Mouse (Mus musculus) kidney, adult 2 months (tissue): Measurements from ENCODE around the gene Gm10837. TPM values are rescaled to one million over a fixed set of nuclear protein-coding genes. Genes with fewer than 3 reads are reported as not detected.
"Not testable (repeated sequence)": the region's sequence is repeated elsewhere in the genome, so short reads cannot be mapped to it uniquely, and the experiment has no call there.

ENCODE experiments used
- DNase-seq: peaks from one replicate; pipeline ENCODE4 v3.0.0; 2021
- H3K27ac ChIP-seq: fragments of 200-500 bp; 2 replicates; pipeline ENCODE4 v1.5.1; 2012; ENCODE audit warnings: low read depth, low read length, control low read depth, inconsistent platforms; ENCODE audit not compliant: insufficient read depth
- H3K27me3 ChIP-seq: fragments of 200-500 bp; replicated peaks from 2 replicates; pipeline ENCODE4 v1.6.1; 2012; ENCODE audit warnings: mild to moderate bottlenecking, moderate library complexity, low read length, inconsistent platforms; ENCODE audit not compliant: control insufficient read depth, insufficient read depth
- H3K36me3 ChIP-seq: fragments of 200-500 bp; 2 replicates; pipeline ENCODE4 v1.6.1; 2012; ENCODE audit warnings: mild to moderate bottlenecking, moderate library complexity, low read length, inconsistent platforms; ENCODE audit not compliant: control insufficient read depth, insufficient read depth
- H3K4me1 ChIP-seq: fragments of 200-500 bp; 2 replicates; pipeline ENCODE4 v1.6.1; 2011; ENCODE audit warnings: low read length; ENCODE audit not compliant: control insufficient read depth, insufficient read depth
- H3K4me3 ChIP-seq: fragments of 200-500 bp; 2 replicates; pipeline ENCODE4 v1.5.1; 2011; ENCODE audit warnings: mild to moderate bottlenecking, low read depth, low read length, control low read depth; ENCODE audit not compliant: insufficient read depth
- CTCF ChIP-seq: fragments of 200-500 bp; conservative IDR thresholded peaks from 2 replicates; pipeline ENCODE4 v1.5.1; 2011; ENCODE audit warnings: low read depth, mild to moderate bottlenecking, control low read depth, low read length, moderate library complexity, mixed read lengths; ENCODE audit not compliant: insufficient read depth, insufficient read length
- POLR2A ChIP-seq: fragments of 200-500 bp; IDR thresholded peaks from one replicate; pipeline ENCODE4 v1.6.1; 2011; ENCODE audit warnings: low read depth, low read length, control low read depth
- WGBS: fragments of 180-500 bp; shearing (Covaris S2); methylation state at CpG from one replicate; pipeline ENCODE4 v1.1.7; 2018; 5-methylcytosine and 5-hydroxymethylcytosine counted together
- polyA plus RNA-seq: library from polyadenylated mRNA; depleted of rRNA; stranded (reverse); fragments of >200 nt; gene quantifications from 2 replicates; pipeline ENCODE4 v1.2.3, GENCODE M21; 2012

Gm10837 gene
- polyA plus RNA-seq, 1 experiment = not detected

GRCm38 (mm10) chr14:122462689-122463079 is 27.7 kb upstream of the Gm10837 start:
- H3K36me3 ChIP-seq = no peaks in the 10 kb centered on the region
- H3K27me3 ChIP-seq = peaks cover 22% of the 10 kb centered on the region
- no peak overlapping the region for H3K27ac ChIP-seq
- DNase-seq = no peak
- 44% methylated on average over 17 of the region's 17 CpGs for WGBS
- H3K4me1 ChIP-seq = no peaks in the 10 kb centered on the region
- no peak for TF ChIP-seq POLR2A
- no peak for TF ChIP-seq CTCF
- H3K4me3 ChIP-seq = no peak overlapping the region

DNA sequence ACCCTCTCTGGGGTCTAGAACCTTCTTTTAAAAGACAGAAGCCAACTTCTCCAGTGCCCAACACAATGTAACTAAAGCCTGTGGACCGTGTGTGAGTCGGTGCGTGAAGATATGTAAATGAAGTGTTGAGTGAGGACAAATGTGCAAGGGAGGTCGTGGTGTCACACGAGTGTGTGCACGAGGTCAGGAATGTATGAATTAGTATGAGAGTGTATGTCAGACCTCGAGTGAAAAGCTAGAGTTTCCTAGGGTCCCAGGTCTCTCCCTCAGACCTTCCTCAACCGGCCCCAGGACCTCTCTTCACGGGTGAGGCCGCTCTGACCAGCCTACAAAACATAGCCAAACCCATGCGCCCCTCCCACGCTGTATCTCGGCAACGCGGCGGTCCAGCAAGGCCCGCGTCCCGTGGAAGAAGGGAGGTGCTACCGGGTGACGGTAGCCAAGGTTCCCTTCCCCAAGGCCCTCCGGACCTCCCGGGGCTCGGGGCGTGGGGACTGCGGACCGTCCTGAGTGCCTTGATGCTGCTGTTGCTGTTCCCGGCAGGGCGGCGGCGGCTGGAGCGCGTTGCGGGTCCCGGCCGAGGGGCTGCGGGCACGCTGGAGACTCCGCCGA is 27.2 kb upstream of the Gm10837 start:
- H3K36me3 ChIP-seq = no peaks in the 10 kb centered on the region
- H3K27ac ChIP-seq = no peak overlapping the region
- H3K4me3 ChIP-seq = peak overlapping the region; percentile 4; the same call in 1 of the 2 replicates
- DNase-seq = no peak
- no peak for TF ChIP-seq POLR2A
- no peak for TF ChIP-seq CTCF
- no peaks in the 10 kb centered on the region for H3K4me1 ChIP-seq
- peaks cover 25% of the 10 kb centered on the region for H3K27me3 ChIP-seq
- 7% methylated on average over 40 of the region's 40 CpGs for WGBS

DNA sequence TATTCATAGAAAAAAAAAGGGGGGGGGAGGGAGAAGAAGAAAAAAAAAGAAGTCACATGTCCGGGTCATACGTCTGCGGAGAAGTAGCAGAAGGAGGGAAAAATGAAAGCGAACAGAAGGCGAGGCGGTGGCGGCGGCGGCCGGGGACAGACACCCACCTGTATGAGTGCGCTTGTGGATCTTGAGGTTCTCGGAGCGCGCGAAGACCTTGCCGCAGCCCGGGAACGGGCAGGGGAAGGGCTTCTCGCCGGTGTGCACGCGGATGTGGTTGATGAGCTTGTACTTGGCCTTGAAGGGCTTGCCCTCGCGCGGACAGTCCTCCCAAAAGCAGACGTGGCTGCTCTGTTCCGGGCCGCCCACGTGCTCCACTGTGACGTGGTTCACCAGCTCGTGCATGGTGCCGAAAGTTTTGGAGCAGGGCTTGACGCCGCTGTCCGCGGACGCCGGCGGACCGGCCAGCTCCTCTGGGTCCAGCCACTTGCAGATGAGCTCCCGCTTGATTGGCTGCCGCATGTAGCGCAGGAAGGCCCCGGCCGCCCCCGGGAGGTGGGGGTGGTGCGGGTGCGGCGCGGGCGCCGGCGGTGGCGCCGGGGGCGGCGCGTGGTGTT is 26.5 kb upstream of the Gm10837 start:
- Histone ChIP-seq H3K4me3 (peak overlapping the region; percentile 26; the same call in 1 of the 2 replicates), H3K27me3 (peaks cover 25% of the 10 kb centered on the region)
- 2% methylated on average over 58 of the region's 58 CpGs for WGBS
- not testable (repeated sequence) for H3K36me3 ChIP-seq, H3K4me1 ChIP-seq, H3K27ac ChIP-seq
- peak; percentile 56 for DNase-seq

- Histone ChIP-seq H3K4me3 (peak overlapping the region; percentile 26), H3K36me3 (no peaks in the 10 kb centered on the region), H3K27ac (no peak overlapping the region), H3K4me1 (no peaks in the 10 kb centered on the region), H3K27me3 (peaks cover 25% of the 10 kb centered on the region)
- TF ChIP-seq POLR2A (no peak), CTCF (no peak)
- under 1% methylated on average over 59 of the region's 62 CpGs for WGBS
- DNase-seq = no peak
Measured at GRCm38 (mm10) chr14:122464351-122464762, 26.0 kb upstream of the Gm10837 start.

DNA sequence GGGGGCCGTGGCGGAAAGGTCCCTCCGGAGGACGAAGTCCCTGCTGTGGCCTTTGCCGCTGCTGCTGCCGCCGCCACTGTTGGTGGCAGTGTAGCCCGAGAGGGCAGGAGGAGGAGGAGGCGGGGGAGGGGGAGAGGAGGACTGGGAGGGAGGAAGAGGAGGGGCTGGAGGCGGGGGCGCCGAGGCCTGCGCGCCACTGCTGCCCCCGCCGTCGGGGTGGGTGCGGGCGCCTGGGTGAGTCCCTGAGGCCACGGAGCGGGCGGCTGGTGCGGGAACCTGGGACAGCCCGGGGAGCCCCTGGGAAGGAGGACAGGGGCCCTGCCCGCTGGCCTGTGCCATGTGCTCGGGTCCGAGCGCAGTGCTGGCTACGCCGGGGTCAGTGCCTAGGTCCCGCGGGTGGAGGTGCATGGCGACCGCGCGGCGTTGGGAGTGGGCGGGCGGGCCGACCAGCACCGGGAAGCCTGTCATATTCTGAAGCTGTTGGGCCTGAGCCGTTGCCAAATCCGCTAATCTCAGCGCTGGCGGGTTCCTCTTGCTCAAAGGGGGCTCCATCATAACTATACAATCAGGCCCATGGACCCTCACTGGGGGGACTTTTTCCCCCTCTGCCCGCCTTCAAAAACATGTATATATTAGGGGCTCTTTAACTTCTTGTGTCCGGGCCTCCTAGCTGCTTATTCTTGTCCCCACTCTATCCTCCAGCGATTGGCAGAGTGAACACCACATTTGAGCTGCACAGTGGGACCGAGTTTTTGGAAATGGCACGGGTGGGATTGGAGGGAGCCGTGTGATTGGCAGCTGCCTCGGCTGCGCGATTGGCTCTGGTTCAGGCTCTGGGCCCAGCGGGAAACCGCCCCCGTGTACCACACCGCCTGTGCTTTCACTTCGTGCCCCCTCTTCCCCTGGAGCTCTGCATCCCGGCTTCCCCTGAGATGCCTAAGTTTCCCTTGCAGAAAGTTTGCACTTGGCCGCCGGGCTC is 25.3 kb upstream of the Gm10837 start, which contains the start of gene Zic5:
Gene Zic5, minus strand, starts transcription at position 915 of the 979 bp plus-strand sequence.
- H3K27me3 ChIP-seq = peaks cover 25% of the 10 kb centered on the region
- 2% methylated on average over 59 of the region's 62 CpGs for WGBS
- DNase-seq = peak; percentile 7
- H3K4me3 ChIP-seq = peak within 1 kb of the TSS; percentile 26
- no peaks in the 10 kb centered on the region for H3K4me1 ChIP-seq
- H3K36me3 ChIP-seq = no peaks in the 10 kb centered on the region
- no peak within 1 kb of the TSS for H3K27ac ChIP-seq
- no peak for TF ChIP-seq POLR2A
- no peak for TF ChIP-seq CTCF

GRCm38 (mm10) chr14:122465931-122466490 is 24.4 kb upstream of the Gm10837 start:
- no peaks in the 10 kb centered on the region for H3K36me3 ChIP-seq
- H3K4me1 ChIP-seq = no peaks in the 10 kb centered on the region
- peaks cover 23% of the 10 kb centered on the region for H3K27me3 ChIP-seq
- TF ChIP-seq POLR2A (no peak), CTCF (no peak)
- WGBS = 24% methylated on average over 13 of the region's 13 CpGs
- no peak overlapping the region for H3K27ac ChIP-seq
- H3K4me3 ChIP-seq = no peak overlapping the region
- DNase-seq = no peak
